Mouse (Mus musculus): ENCODE results near the gene Serpinb2.

The Serpinb2 gene

DNA sequence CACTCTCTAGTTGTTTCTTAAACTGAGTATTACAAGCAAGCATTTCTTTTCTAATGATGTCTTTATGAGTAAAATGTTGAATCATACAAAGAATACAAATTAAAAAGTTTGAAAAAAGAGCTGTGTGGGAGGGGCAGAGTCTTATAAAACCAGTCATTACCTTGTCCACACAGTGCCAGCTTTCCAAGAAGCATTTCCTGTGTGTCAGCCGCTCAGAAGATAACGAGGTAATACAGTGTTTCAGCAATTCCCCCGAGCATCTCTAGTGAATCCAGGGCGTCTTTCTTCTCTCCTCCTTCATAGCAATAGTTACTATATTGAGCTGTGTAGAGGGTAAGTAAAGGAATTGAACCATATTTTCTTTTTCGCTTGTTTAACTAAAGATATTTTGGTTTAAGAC lies at the start of gene Serpinb2:
Serpinb2 (plus strand) TSS at position 172 of the 400 bp plus-strand sequence.
- DNase-seq (ENCODE audit: low read depth, low spot score): no peak

DNA sequence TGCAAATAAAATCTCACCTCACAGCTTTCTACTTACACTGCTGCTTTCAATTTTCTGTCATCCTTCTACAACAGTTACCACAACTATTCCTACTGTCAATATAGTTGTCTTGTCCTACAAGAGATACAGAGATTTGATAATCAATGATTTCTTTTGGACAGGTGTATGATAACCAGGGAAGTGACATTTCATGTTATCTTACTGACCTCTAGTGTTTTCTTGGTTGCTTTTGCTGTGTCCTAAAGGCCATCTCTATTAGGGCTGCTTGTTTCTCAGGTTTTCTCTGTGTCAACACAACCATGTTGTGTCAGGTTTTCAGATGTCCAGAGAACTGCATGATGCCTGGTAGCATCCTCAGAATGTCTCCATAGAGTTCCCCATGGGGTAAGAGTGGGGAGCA lies 31.3 kb upstream of the Serpinb2 start:
- no peak for DNase-seq (ENCODE audit: low read depth, low spot score)

DNA sequence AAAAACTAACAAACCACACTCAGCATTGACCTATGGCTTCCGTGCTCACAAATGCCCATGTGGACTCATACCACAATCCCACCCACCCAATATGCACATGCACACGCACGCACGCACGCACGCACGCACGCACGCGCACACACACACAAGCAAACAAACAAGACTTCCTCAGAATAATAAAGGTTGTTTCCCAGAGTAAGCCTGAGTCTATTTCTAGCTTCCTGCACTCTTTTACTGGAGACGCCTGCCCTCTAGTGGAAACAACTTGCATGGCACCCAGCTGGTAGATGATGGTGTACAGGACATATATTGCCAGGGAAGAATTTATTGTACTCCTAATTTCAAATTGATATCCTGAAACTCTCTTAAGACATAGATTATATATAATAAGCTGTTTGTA lies 29.8 kb upstream of the Serpinb2 start:
- peak; percentile 70 for DNase-seq (ENCODE audit: low read depth, low spot score)

DNA sequence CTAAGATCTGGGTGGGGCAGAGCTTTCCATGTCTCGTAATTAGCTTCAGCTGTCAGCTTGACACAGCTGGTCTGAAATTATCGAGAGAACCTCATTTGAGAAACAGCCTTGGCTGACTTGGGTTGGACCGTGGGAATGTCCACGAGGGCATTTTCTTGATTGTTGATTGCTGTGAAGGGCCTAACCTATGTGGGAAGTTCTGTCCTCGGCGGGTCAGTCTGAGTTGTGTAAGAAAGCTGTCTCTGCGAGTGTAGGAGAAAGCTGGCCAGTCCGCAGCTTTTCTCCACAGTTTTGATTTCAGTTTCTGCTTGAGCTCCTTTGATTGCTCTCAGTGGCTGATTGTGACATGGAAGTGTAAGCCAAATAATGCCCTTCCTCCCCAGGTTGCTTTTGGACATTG lies 21.6 kb upstream of the Serpinb2 start:
- no peak for DNase-seq (ENCODE audit: low read depth, low spot score)

DNA sequence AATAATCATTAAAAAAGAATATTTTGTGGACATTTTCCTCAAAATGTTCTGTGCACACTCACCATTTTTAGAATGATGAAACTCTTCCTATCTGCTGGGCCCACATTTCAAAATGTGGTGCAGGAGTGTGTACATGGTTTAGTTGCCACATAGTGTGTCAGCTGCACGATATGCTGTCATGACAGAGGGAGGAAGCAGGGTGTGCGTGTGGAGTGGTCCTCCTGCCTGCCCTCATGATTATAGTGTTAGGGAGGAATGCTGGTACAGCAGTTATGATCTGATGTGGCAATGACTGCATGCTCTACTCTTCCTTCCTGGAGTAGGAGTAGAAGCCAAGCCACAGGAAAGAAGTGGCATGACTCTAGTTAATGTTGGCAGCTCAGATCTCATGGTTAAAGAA lies 14.4 kb upstream of the Serpinb2 start:
- DNase-seq (ENCODE audit: low read depth, low spot score): no peak

DNA sequence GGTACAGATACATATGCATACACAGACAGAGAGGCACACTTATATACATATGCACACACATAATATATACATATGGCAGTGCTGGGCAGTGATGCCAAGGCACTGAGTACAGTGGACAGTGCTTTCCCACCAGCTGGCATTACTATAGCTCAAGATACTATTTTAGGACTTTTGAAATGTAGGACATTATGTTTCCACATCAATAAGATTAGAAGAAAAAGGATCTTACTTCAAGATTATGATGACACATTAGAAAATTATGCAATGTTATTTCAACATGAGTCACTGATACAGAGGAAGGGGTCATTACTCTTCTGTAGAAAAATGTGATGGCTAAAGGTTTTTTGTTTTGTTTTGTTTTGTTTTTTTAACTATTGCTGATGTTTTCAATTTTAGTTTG lies 9.2 kb upstream of the Serpinb2 start:
- no peak for DNase-seq (ENCODE audit: low read depth, low spot score)

DNA sequence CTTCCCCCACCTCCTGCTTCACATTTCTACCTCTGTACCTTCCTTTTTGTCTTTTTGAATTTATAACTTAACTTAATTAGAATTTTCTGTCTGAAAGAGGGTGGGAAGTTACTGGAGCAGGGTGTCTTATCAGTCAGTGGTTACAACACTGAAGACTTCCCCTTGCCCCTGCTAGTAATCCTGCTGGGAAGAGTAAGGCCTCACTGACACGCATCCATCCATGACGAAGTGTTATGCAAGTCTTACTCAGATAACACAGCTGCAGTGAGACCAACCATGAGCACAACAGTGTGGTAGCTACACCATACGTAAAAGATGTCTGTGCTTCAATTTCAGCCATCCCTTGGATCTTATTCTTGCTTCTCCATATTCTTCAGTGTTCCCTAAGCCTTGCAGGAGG lies 7.9 kb upstream of the Serpinb2 start:
- no peak for DNase-seq (ENCODE audit: low read depth, low spot score)

DNA sequence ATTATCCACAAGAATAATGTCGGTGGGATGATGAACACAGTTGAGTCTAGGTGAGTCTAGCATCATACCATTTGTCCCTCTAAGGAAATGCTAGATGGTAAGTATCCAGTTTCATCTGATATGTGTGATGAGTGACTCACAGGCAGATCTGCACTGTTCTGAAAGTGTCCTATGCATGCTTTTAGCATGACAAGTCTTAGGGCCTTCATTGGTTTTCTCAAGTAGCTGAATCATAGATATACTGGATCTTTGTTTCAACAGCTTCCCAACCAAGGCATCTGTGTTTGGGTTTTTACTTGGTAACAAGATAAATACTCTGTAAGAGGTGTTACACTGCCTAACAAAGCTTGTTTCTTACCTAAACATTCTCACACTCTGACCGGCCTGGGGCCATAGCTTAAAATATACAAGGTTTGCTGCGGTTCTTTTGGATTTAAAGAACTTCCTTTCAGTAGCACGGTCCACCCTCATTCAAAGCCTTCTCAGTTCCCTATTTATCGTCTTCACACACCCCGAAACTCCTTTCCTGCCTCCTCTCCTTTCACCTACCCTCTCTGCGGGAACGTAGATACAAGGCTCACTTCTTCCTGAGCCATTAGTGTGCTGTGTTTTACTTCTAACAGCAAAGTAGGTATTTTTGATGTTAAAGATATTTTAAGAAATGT lies 5.2 kb upstream of the Serpinb2 start:
- DNase-seq (ENCODE audit: low read depth, low spot score): no peak

DNA sequence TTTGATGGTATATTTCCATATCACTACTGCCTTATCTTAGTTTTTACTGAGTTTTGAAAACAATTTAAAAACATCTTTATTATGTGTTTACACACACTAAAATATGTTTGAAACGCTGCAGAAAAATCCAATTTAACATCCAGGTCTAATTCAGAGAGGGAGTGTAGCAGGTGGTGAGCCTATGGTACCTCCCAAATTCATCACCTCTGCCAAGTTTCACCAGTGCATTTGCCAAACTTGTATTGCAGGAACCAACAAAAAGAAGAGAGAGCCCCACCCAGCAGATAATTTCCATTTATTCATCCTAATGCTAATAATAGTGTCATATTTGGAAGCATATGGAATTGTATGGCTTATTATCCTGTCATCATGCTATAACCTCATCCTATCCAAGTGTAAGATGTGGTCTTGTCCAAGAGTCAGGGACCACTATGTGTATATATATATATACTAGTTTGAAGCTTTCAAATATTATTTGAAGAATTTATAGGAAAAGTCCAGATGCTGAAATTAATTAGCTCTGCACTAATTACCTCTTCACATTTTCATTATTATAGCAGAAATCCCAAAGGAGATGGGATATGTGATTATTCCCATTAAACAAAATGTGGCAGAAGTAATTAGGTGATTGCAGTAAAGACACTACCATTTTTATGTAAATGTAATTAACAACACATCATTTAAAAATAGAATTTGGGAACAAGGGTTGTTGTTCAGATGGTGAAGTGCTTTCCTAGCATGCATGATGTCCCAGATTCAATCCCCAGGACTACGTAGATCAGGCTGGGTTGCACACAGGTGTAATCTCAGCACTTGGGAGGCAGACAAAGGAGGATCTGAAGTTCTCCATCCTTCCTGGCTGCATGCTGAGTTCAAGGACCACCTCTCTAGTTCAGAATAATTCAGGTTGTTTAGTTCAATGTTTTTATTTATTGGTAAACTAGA lies 1.2 kb downstream of the Serpinb2 start:
- no peak for DNase-seq (ENCODE audit: low read depth, low spot score)

DNA sequence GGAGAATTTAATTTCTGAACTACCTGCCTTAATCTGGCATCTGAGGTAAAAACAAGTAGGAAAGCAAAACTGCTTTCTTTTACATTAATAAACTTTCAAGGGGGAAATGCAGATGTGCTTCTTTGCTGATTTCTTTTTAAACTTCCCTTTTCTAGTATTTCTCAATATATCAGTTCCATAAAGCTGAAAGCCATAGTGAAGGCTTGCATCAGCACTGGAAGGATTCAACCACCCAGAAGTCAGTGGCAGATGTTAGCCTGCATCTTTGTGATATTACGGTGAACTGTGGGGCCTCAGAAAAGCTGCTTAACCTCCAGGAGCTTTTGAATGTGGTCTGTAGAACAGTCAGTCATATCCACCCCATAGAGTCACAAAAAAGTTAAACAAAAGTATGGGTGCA lies 2.3 kb downstream of the Serpinb2 start:
- no peak for DNase-seq (ENCODE audit: low read depth, low spot score)

DNA sequence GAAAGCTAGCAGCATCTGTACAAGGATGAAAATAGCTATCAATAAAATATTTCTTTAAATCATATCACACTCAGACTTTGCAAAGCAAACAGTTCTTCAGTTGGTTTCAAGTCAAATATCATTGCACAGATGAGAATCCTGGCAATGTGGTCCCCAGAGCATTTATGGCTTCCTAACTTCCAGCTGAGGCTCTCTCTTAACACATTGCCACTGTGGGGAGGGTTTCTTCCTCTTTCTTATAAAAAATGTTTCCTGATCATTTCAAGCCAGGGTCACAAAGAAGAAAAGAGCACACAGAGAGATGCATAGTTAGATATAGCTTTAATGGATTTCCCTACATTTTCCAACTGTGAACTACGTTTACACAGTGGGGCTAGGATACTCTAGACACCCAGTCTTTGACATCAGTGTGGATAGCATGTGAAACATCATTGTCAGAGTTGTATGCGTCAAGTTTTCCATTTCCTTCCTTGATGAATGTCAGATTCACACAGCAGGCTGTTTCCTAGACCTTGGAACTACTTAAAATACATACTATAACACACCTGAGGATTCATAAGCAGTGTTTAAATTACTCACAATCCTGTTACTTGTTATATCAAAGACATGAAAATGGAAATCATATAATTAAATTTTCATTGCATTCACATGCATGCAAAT lies 4.7 kb downstream of the Serpinb2 start:
- no peak for DNase-seq (ENCODE audit: low read depth, low spot score)

DNA sequence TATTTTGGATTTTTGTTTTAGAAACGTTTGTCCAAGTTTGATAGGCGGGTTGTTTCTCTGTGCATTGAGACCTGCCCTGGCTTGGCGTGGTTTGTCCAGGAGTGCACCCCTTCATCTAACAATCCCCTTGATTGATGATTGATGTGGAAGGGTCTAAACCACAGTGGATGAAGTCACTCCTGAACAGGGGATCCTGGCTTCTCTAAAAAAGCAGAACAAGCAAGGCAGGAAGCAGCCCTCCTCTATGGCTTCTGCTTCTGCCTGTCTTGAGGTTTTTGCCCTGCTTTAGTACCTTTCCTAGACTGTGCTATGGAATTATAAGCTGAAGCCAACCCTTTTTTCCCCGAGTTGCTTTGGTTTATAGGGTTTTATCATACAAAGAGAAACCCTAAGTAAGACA lies 14.4 kb downstream of the Serpinb2 start:
- no peak for DNase-seq (ENCODE audit: low read depth, low spot score)

DNA sequence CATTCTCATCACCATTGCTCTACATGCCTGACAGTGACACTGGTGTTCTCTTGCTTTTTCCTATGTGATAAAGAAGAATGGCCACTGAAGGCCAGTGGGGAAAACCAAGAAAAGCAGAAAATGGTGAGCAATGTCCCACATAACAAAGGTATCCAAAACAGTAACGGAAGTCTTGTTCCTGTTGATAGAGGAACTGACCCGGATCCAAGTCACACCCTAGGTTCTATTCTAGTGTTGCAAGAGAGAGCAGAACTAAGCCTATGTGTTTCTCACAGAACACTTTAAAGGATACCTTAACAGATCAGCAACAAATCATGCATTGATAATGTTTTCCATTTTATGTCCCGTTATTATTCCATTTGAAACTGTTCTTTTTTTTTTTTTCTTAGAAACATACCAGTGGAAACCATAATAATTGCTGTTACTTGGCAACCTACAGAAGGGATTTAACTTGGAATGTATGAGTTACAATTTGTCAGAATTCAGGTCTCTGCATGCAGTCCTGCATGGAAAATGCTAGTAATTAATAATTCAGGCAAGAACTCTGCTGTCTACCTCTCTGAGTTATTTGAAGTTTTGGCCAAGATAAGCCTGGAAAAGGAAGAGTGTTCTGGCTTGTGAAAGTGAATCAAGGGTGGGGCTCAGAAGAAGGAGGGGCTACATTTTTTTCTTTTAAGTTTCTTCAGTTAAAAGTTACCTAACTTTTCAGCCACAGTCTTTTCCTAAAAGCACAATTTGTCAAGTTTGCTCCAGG lies 17.3 kb downstream of the Serpinb2 start:
- no peak for DNase-seq (ENCODE audit: low read depth, low spot score)

DNA sequence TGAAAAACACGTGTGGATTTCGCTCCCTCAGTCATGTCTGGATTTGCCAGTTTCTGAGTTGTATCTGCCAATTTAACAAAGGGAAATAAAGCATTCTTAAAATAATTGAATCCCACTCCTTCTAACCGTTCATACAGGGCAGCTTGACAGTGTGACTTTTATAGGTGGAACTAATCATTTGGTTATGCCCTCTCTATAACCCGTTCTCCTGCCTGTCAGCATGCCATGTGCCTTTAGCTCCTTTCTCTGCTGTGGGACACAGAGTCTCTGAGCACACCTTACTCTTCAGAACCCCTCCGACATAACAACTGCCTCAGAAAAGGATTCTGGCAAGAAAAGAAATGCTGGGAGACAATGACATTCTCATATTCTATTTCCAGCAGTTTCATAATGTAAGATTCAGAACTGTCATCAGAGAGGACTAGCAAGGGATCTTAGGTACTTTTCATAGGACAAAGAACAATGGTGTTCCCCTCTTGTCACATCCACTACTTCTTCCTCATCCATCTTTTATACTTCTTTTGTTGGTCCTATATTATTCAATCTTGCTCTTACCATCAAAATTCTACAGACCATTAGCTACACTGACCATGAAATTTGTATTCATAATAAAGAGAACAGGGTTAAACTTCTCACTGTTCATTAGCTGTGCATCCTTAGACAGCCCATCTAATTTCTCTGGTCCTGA lies 18.3 kb downstream of the Serpinb2 start:
- no peak for DNase-seq (ENCODE audit: low read depth, low spot score)

DNA sequence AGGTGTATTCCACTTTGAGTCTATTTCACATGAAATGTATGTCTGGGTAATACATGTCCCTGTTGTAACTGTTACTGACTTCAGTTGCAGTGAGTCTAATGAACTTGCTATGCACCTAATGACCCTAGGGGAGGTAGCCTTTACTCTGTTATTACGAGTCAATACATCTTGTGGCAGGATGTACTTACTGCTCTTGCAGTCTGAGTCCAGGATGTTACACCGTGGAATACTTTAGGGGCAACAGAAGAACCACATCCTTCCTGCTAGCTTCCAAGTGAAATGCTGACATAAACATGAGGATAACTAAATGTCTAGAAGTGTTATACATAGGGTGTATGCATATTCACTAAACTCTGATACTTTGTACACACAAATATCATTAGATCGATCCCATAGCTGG lies 22.5 kb downstream of the Serpinb2 start:
- no peak for DNase-seq (ENCODE audit: low read depth, low spot score)

DNA sequence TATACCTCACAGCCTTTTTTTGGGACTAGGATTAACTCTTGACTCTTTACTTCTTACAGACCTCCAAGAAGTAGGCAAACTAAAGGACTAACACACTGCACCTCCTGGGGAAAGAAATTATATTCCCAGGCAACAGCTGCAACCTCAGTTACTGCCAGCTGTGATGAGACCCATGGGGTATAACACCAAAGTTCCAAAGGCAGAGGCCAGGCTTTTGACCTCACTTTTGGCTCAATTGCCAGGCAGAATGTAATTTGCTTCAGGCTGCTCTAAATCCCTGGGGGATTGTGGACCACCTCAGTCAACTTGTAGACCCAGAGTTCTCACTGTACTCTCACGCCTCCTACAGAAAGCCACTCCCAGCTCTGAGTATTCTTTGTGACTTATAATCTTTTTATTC lies 26.2 kb downstream of the Serpinb2 start:
- no peak for DNase-seq (ENCODE audit: low read depth, low spot score)

DNA sequence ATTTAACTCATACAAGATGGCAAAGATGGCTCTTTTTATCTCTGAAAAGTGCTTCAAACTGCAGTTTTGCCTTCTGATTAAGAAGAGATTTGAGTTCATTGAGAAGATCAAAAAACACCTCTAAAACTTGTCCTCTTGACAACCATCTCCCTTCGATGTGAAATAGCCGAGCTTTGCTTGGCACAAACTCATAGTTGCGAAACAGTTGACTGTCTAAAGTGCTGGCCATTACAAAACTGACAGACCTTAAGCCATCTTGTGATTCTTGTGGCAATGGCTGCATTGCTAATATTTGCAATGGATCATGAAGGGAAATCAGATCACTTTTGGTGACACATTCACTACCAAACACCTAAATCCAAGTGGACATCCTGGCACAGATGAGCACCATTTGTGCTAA lies 48.3 kb downstream of the Serpinb2 start:
- no peak for DNase-seq (ENCODE audit: low read depth, low spot score)

DNA sequence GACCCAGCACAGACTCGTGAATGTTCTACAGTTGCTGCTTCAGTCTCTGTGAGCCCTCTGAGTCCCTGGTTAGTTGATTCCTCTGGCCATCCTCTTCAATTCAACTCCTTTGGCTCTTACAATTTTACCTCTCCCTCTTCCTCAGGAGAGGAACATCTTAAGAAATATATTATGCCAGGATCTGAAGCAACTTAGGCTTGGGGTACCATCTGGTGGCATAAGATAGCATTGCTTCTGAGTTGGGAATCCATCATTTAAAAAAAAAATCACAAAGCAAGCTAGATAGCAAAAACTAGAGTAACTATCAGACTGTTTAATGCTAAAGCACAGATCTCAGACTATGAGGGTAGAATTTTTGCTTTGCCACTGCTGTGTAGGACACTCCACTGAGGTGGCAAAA lies 50.9 kb downstream of the Serpinb2 start:
- DNase-seq (ENCODE audit: low read depth, low spot score): no peak

DNA sequence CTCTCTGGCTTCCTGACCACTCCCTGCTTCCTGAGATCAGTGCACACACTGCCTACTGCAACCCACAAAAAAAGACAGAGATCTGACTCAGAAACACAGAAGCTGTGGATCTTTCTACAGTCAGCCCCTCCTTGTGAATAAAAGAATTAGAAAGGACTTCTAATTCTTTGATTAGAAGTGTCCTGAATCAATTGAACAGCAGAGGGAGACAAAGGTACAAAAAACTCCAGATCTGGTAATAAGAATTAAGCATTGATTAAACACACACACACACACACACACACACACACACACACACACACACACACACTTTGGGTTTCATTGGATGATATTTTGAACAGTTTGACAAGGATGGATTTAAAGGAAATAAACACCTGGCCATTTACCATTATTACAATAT lies 54.4 kb downstream of the Serpinb2 start:
- DNase-seq (ENCODE audit: low read depth, low spot score): peak; percentile 11

DNA sequence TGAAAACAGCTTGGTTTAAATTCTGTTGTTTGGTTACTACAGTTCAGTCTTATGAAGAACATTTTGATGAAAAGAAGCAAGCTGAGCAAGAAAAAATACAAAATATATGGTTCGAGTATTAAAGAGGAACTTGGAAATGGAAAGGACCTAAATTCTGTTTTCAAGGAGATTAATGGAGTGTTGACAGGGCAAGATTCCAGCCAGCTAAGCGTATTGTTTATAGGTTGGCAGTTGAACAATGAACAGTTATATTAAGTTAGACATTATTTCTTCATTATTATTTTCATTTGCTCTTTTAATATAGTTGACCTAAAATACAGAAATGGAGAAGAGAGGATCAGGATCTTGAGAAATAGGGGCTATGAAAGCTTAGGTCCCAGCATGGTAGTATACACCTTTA lies 64.9 kb downstream of the Serpinb2 start:
- no peak for DNase-seq (ENCODE audit: low read depth, low spot score)

DNA sequence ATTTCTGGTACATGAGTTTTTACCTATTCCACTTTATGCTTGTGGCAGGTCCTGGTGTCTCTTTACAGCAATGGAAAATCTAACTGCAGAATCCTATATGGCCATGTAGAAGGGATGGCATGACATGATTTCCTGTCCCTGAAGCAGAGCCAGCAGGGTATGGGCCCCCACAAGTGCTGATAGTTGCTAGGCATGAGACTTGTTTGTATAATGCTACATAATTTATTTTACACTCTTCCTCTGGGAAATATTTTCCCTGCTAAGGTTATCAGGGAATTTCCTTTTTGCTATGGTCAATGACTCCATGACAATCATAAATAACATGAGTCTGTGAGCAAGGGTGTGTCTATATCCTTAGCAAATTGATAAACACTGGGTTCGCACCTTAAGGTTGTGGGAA lies 66.3 kb downstream of the Serpinb2 start:
- DNase-seq (ENCODE audit: low read depth, low spot score): no peak
